Mouse (Mus musculus) WW6 (cell line): ENCODE measurements around the gene Hacd4.
"Not testable (repeated sequence)": the region's sequence is repeated elsewhere in the genome, so short reads cannot be mapped to it uniquely, and the experiment has no call there.

Experiments
- DNase-seq: peaks from one replicate; pipeline ENCODE4 v3.0.0-alpha.2; 2013; ENCODE audit warnings: low read depth, low spot score

Gene Hacd4

GRCm38 (mm10) chr4:88436593-88437165 is 2.0 kb downstream of the Hacd4 start:
- DNase-seq = no peak

- DNase-seq = no peak
Measured at GRCm38 (mm10) chr4:88432412-88433024, 6.2 kb downstream of the Hacd4 start.

- no peak for DNase-seq
Measured at GRCm38 (mm10) chr4:88427630-88428239, 11.0 kb downstream of the Hacd4 start.

GRCm38 (mm10) chr4:88424563-88424962 is 14.2 kb downstream of the Hacd4 start:
- DNase-seq = no peak

- DNase-seq = no peak
Measured at GRCm38 (mm10) chr4:88419378-88419777, 19.4 kb downstream of the Hacd4 start.

- DNase-seq = no peak
Measured at GRCm38 (mm10) chr4:88415017-88415416, 23.7 kb downstream of the Hacd4 start.

GRCm38 (mm10) chr4:88412331-88412730 is 26.4 kb downstream of the Hacd4 start:
- DNase-seq = no peak

- DNase-seq = no peak
Measured at GRCm38 (mm10) chr4:88409279-88409678, 29.4 kb downstream of the Hacd4 start.

- no peak for DNase-seq
Measured at GRCm38 (mm10) chr4:88406887-88407696, 31.6 kb downstream of the Hacd4 start.

- no peak for DNase-seq
Measured at GRCm38 (mm10) chr4:88402884-88403283, 35.8 kb downstream of the Hacd4 start.

- DNase-seq = no peak
Measured at GRCm38 (mm10) chr4:88400992-88401313, 37.8 kb downstream of the Hacd4 start.

GRCm38 (mm10) chr4:88400302-88400991 is 38.3 kb downstream of the Hacd4 start:
- DNase-seq = no peak

GRCm38 (mm10) chr4:88396995-88397521 is 41.7 kb downstream of the Hacd4 start:
- DNase-seq = no peak

- DNase-seq = no peak
Measured at GRCm38 (mm10) chr4:88395717-88396116, 43.0 kb downstream of the Hacd4 start.

GRCm38 (mm10) chr4:88390596-88390995 is 48.1 kb downstream of the Hacd4 start:
- not testable (repeated sequence) for DNase-seq

- no peak for DNase-seq
Measured at GRCm38 (mm10) chr4:88390036-88390435, 48.7 kb downstream of the Hacd4 start.

- no peak for DNase-seq
Measured at GRCm38 (mm10) chr4:88372293-88373224, 66.2 kb downstream of the Hacd4 start.

GRCm38 (mm10) chr4:88370819-88371218 is 67.9 kb downstream of the Hacd4 start:
- DNase-seq = no peak

- DNase-seq = no peak
Measured at GRCm38 (mm10) chr4:88369951-88370350, 68.8 kb downstream of the Hacd4 start.

- DNase-seq = no peak
Measured at GRCm38 (mm10) chr4:88357431-88357830, 81.3 kb downstream of the Hacd4 start.

- DNase-seq = no peak
Measured at GRCm38 (mm10) chr4:88356652-88357051, 82.1 kb downstream of the Hacd4 start.
